Mouse (Mus musculus) erythroid progenitor cell, adult 5-6 weeks (primary cell): ENCODE measurements around the gene Kcnd3. TPM values are rescaled to one million over a fixed set of nuclear protein-coding genes. Genes with fewer than 3 reads are reported as not detected.

Source experiments
- ATAC-seq: replicated peaks from 2 replicates; pipeline ENCODE4 v1.8.0; 2016; ENCODE audit warnings: moderate number of reproducible peaks, mild to moderate bottlenecking, moderate TSS enrichment, inconsistent platforms; ENCODE audit not compliant: poor library complexity, low FRiP score, severe bottlenecking
- total RNA-seq, 2 experiments: library from RNA; stranded (forward) in 1 of 2; stranded (reverse) in 1 of 2; fragments of 150-400 nt in 1 of 2; fragments of 186-747, 209-891 nt in 1 of 2; gene quantifications; 2 replicates each; pipeline versions ENCODE4 v1.2.3 to v1.2.4; 2015 to 2017; ENCODE audit warnings: low replicate concordance in 2 of 2

Gene Kcnd3
- total RNA-seq, 2 experiments from 2014 or later, result not detected

GRCm38 (mm10) chr3:105453214-105453950 lies 1.3 kb downstream of the Kcnd3 start:
- no peak for ATAC-seq

- ATAC-seq, result no peak
These were observed 5.5 kb downstream of the Kcnd3 start for GRCm38 (mm10) chr3:105457657-105458056.

GRCm38 (mm10) chr3:105466538-105466937 lies 14.4 kb downstream of the Kcnd3 start:
- ATAC-seq, result no peak

GRCm38 (mm10) chr3:105472564-105472963 lies 20.4 kb downstream of the Kcnd3 start:
- ATAC-seq, result no peak

- no peak for ATAC-seq
These were observed 24.3 kb downstream of the Kcnd3 start for GRCm38 (mm10) chr3:105476408-105476807.

- ATAC-seq, result no peak
These were observed 26.7 kb downstream of the Kcnd3 start for GRCm38 (mm10) chr3:105478876-105479275.

- ATAC-seq, result no peak
These were observed 29.3 kb downstream of the Kcnd3 start for GRCm38 (mm10) chr3:105481419-105481818.

GRCm38 (mm10) chr3:105483651-105484052 lies 31.5 kb downstream of the Kcnd3 start:
- no peak for ATAC-seq

- ATAC-seq, result no peak
These were observed 35.0 kb downstream of the Kcnd3 start for GRCm38 (mm10) chr3:105487171-105487570.

- ATAC-seq, result no peak
These were observed 37.5 kb downstream of the Kcnd3 start for GRCm38 (mm10) chr3:105489607-105490006.

GRCm38 (mm10) chr3:105494886-105495285 lies 42.8 kb downstream of the Kcnd3 start:
- ATAC-seq, result no peak

GRCm38 (mm10) chr3:105496216-105496615 lies 44.1 kb downstream of the Kcnd3 start:
- ATAC-seq, result no peak

GRCm38 (mm10) chr3:105496935-105497334 lies 44.8 kb downstream of the Kcnd3 start:
- no peak for ATAC-seq

- no peak for ATAC-seq
These were observed 48.9 kb downstream of the Kcnd3 start for GRCm38 (mm10) chr3:105501071-105501470.

- ATAC-seq, result no peak
These were observed 52.1 kb downstream of the Kcnd3 start for GRCm38 (mm10) chr3:105504272-105504671.

- ATAC-seq, result no peak
These were observed 53.2 kb downstream of the Kcnd3 start for GRCm38 (mm10) chr3:105505161-105505872.

- no peak for ATAC-seq
These were observed 53.7 kb downstream of the Kcnd3 start for GRCm38 (mm10) chr3:105505873-105506170.

GRCm38 (mm10) chr3:105506592-105506991 lies 54.5 kb downstream of the Kcnd3 start:
- no peak for ATAC-seq

- ATAC-seq, result no peak
These were observed 57.2 kb downstream of the Kcnd3 start for GRCm38 (mm10) chr3:105509321-105509720.

GRCm38 (mm10) chr3:105511836-105512235 lies 59.7 kb downstream of the Kcnd3 start:
- ATAC-seq, result no peak

- no peak for ATAC-seq
These were observed 62.1 kb downstream of the Kcnd3 start for GRCm38 (mm10) chr3:105514215-105514614.
